17 mouse cellular contexts compared by ENCODE assay signal in the genomic region with DNA sequence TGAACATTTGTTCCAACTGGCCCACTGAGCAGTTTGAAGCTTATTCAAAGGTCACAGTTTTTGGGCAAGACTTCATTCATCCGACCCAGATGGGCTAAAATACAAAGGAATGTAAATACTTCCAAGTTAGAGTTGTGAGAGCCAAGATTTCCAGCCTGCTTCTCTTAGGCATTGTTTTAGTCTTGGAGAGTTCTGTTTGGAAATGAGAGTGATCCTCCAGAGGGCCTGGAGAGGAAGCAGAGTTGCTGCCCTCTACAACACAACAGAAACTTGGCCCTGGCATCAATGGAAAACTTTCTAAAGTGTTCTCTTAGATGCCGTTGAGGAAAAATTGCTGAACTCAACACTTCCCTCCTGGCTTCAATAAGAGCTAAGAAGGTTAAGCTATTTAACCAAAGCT.
A peak's percentile ranks its signal among the peaks of the same experiment; 100 is the strongest.
DNase-seq lines count a peak whose midpoint lies in the region; ATAC-seq and TF ChIP-seq lines count a peak whose summit lies in the region.
"Had no signal": no experiment of that assay in that cellular context is flagged by ENCODE, and none has a peak within 500 bp of the region (broad histone marks: within the 10 kb centered on the region; RNA-seq: fewer than 3 reads in every experiment).

No protein-coding gene starts in this region.

- H3K4me3 ChIP-seq in forebrain, embryonic 14.5 days (ENCODE audit: low read depth, low read length), result no peak overlapping the region
- no peak overlapping the region for H3K4me3 ChIP-seq in forebrain, embryonic 13.5 days
- no peak overlapping the region for H3K4me3 ChIP-seq in limb, embryonic 14.5 days (replicated peaks; ENCODE audit: low read length)
- no peak overlapping the region for H3K4me3 ChIP-seq in limb, embryonic 10.5 days
- no peak overlapping the region for H3K4me3 ChIP-seq in lung, embryonic 15.5 days
- H3K4me3 ChIP-seq in stomach, embryonic 16.5 days (replicated peaks; ENCODE audit: low read length), result no peak overlapping the region
- H3K4me3 ChIP-seq: forebrain, embryonic 10.5 days; hindbrain, embryonic 10.5 days had no signal

- H3K9ac ChIP-seq in forebrain, embryonic 14.5 days (ENCODE audit: low read length), result no peak overlapping the region
- no peak overlapping the region for H3K9ac ChIP-seq in forebrain, embryonic 13.5 days
- H3K9ac ChIP-seq in limb, embryonic 14.5 days (ENCODE audit: low read depth, low read length, severe bottlenecking), result no peak overlapping the region
- H3K9ac ChIP-seq in lung, embryonic 15.5 days, result no peak overlapping the region
- no peak overlapping the region for H3K9ac ChIP-seq in stomach, embryonic 16.5 days (ENCODE audit: low read length)

- H3K9me3 ChIP-seq in forebrain, embryonic 14.5 days (replicated peaks; ENCODE audit: control insufficient read depth, low read length), result no peaks in the 10 kb centered on the region
- no peaks in the 10 kb centered on the region for H3K9me3 ChIP-seq in forebrain, embryonic 13.5 days (replicated peaks)
- H3K9me3 ChIP-seq in limb, embryonic 14.5 days (ENCODE audit: control insufficient read depth, low read length), result no peaks in the 10 kb centered on the region
- no peaks in the 10 kb centered on the region for H3K9me3 ChIP-seq in limb, embryonic 10.5 days (replicated peaks)
- H3K9me3 ChIP-seq in lung, embryonic 15.5 days, result no peaks in the 10 kb centered on the region
- H3K9me3 ChIP-seq in stomach, embryonic 16.5 days (replicated peaks; ENCODE audit: control insufficient read depth, low read length), result no peaks in the 10 kb centered on the region
- H3K9me3 ChIP-seq: forebrain, embryonic 10.5 days; hindbrain, embryonic 10.5 days had no signal

- no peaks in the 10 kb centered on the region for H3K27me3 ChIP-seq in forebrain, embryonic 14.5 days (replicated peaks; ENCODE audit: control insufficient read depth, insufficient read depth, low read length)
- H3K27me3 ChIP-seq in forebrain, embryonic 13.5 days, result no peaks in the 10 kb centered on the region
- H3K27me3 ChIP-seq in limb, embryonic 14.5 days (ENCODE audit: control insufficient read depth, insufficient read depth, low read length), result no peaks in the 10 kb centered on the region
- no peaks in the 10 kb centered on the region for H3K27me3 ChIP-seq in limb, embryonic 10.5 days (ENCODE audit: low read depth, poor library complexity, severe bottlenecking)
- no peaks in the 10 kb centered on the region for H3K27me3 ChIP-seq in lung, embryonic 15.5 days
- H3K27me3 ChIP-seq in stomach, embryonic 16.5 days (ENCODE audit: control insufficient read depth, insufficient read depth, low read length), result no peaks in the 10 kb centered on the region
- H3K27me3 ChIP-seq: Patski had no signal

- ATAC-seq in forebrain, embryonic 14.5 days, result no peak
- ATAC-seq in forebrain, embryonic 13.5 days, result no peak
- no peak for ATAC-seq in limb, embryonic 14.5 days (ENCODE audit: low FRiP score, low read depth)
- peak; percentile 69; the same call in 1 of the 2 replicates for ATAC-seq in lung, embryonic 15.5 days (ENCODE audit: borderline replicate concordance, extremely low read depth, low FRiP score, low TSS enrichment)
- peak; percentile 68 for ATAC-seq in stomach, embryonic 16.5 days (ENCODE audit: insufficient read depth, low FRiP score)
- ATAC-seq: inflammation-experienced regulatory T-cells, adult 6 months; Patski had no signal

- no peak overlapping the region for H3K4me2 ChIP-seq in forebrain, embryonic 14.5 days (ENCODE audit: low read length)
- no peak overlapping the region for H3K4me2 ChIP-seq in forebrain, embryonic 13.5 days
- no peak overlapping the region for H3K4me2 ChIP-seq in limb, embryonic 14.5 days (replicated peaks; ENCODE audit: low read depth, low read length, severe bottlenecking)
- H3K4me2 ChIP-seq in lung, embryonic 15.5 days, result no peak overlapping the region
- no peak overlapping the region for H3K4me2 ChIP-seq in stomach, embryonic 16.5 days (ENCODE audit: low read depth, low read length)

- H3K4me1 ChIP-seq in forebrain, embryonic 14.5 days (ENCODE audit: control insufficient read depth, insufficient read depth, low read length), result no peaks in the 10 kb centered on the region
- no peaks in the 10 kb centered on the region for H3K4me1 ChIP-seq in forebrain, embryonic 13.5 days
- no peaks in the 10 kb centered on the region for H3K4me1 ChIP-seq in limb, embryonic 14.5 days (ENCODE audit: control insufficient read depth, insufficient read depth, low read length)
- H3K4me1 ChIP-seq in limb, embryonic 10.5 days, result no peaks in the 10 kb centered on the region
- no peaks in the 10 kb centered on the region for H3K4me1 ChIP-seq in lung, embryonic 15.5 days
- H3K4me1 ChIP-seq in stomach, embryonic 16.5 days (ENCODE audit: control insufficient read depth, insufficient read depth, low read length), result no peaks in the 10 kb centered on the region
- H3K4me1 ChIP-seq: forebrain, embryonic 10.5 days; hindbrain, embryonic 10.5 days had no signal

- H3K36me3 ChIP-seq in forebrain, embryonic 14.5 days (ENCODE audit: control insufficient read depth, insufficient read depth, low read length), result no peaks in the 10 kb centered on the region
- H3K36me3 ChIP-seq in forebrain, embryonic 13.5 days (ENCODE audit: poor library complexity, severe bottlenecking), result no peaks in the 10 kb centered on the region
- no peaks in the 10 kb centered on the region for H3K36me3 ChIP-seq in limb, embryonic 14.5 days (ENCODE audit: control insufficient read depth, insufficient read depth, low read length)
- H3K36me3 ChIP-seq in limb, embryonic 10.5 days, result no peaks in the 10 kb centered on the region
- no peaks in the 10 kb centered on the region for H3K36me3 ChIP-seq in lung, embryonic 15.5 days
- no peaks in the 10 kb centered on the region for H3K36me3 ChIP-seq in stomach, embryonic 16.5 days (ENCODE audit: control insufficient read depth, insufficient read depth, low read length)
- H3K36me3 ChIP-seq: forebrain, embryonic 10.5 days; hindbrain, embryonic 10.5 days had no signal

- peak; percentile 23 for DNase-seq in forebrain, embryonic 14.5 days (ENCODE audit: low spot score)
- DNase-seq in limb, embryonic 14.5 days (ENCODE audit: low spot score), result peak; percentile 42
- no peak for DNase-seq in limb, embryonic 10.5 days (ENCODE audit: low spot score)
- DNase-seq in spleen, postnatal 14 days (ENCODE audit: low spot score in 2 of 2), result no peak
- no peak for DNase-seq in embryo, embryonic 11 days
- DNase-seq: adrenal gland, postnatal 36 days; cerebellum, postnatal 14 days; right cerebral cortex, postnatal 25 days had no signal

- no peak overlapping the region for H3K27ac ChIP-seq in forebrain, embryonic 14.5 days (ENCODE audit: low read depth, low read length)
- no peak overlapping the region for H3K27ac ChIP-seq in forebrain, embryonic 13.5 days
- H3K27ac ChIP-seq in limb, embryonic 14.5 days (replicated peaks; ENCODE audit: low read depth, low read length), result no peak overlapping the region
- no peak overlapping the region for H3K27ac ChIP-seq in limb, embryonic 10.5 days
- 0 out of 2 replicates have a peak overlapping the region, but pooled peaks have one; percentile 42 for H3K27ac ChIP-seq in lung, embryonic 15.5 days
- no peak overlapping the region for H3K27ac ChIP-seq in stomach, embryonic 16.5 days (ENCODE audit: low read length)
- H3K27ac ChIP-seq: forebrain, embryonic 10.5 days; hindbrain, embryonic 10.5 days; kidney, postnatal 0 days; macrophage had no signal

- 65% methylated on average over 2 of the region's 2 CpGs for WGBS in forebrain, embryonic 14.5 days
- whole genome bisulfite sequencing in forebrain, embryonic 13.5 days, result 74% methylated on average over 2 of the region's 2 CpGs
- 51% methylated on average over 2 of the region's 2 CpGs for WGBS in limb, embryonic 14.5 days
- WGBS in limb, embryonic 10.5 days, result 83% methylated on average over 2 of the region's 2 CpGs
- 17% methylated on average over 2 of the region's 2 CpGs for WGBS in lung, embryonic 15.5 days
- WGBS in stomach, embryonic 16.5 days, result 31% methylated on average over 2 of the region's 2 CpGs

- TF ChIP-seq POLR2A in limb, embryonic 14.5 days (IDR thresholded peaks at IDR 0.05; ENCODE audit: borderline replicate concordance, extremely low read depth, insufficient read depth, insufficient read length), result no peak

Comparison
In these comparisons a context has a peak if more than half of its experiments do, and no peak if none do; other contexts are left out.
1. DNase-seq: peak in forebrain, embryonic 14.5 days (single experiment) and limb, embryonic 14.5 days (single experiment); none in limb, embryonic 10.5 days (single experiment), spleen, postnatal 14 days (0 of 2) and embryo, embryonic 11 days (single experiment).
2. ATAC-seq: peak in lung, embryonic 15.5 days (single experiment) and stomach, embryonic 16.5 days (single experiment); none in forebrain, embryonic 14.5 days (single experiment), forebrain, embryonic 13.5 days (single experiment) and limb, embryonic 14.5 days (single experiment).